Mouse (Mus musculus) left cerebral cortex, postnatal 25 days (tissue): ENCODE data around the gene Stkld1. TPM values are rescaled to one million over a fixed set of nuclear protein-coding genes. Genes with fewer than 3 reads are reported as not detected.

Source experiments
- DNase-seq, 2 experiments: peaks; one replicate each; pipeline ENCODE4 v3.0.0; 2022; ENCODE audit warnings: low spot score in 2 of 2, mixed read lengths in 1 of 2
- intact Hi-C: fragments of 180-260 bp; cut with DNase I; formaldehyde crosslinking; loops from one replicate; pipeline ENCODE4 v1.15.1; 2025
- total RNA-seq, 2 experiments: library from RNA; stranded (reverse); gene quantifications; 2 replicates each; pipeline ENCODE4 v1.2.3; 2021

Stkld1 gene
- total RNA-seq, 2 experiments from 2014 or later = 0.43 to 0.73 TPM

DNA sequence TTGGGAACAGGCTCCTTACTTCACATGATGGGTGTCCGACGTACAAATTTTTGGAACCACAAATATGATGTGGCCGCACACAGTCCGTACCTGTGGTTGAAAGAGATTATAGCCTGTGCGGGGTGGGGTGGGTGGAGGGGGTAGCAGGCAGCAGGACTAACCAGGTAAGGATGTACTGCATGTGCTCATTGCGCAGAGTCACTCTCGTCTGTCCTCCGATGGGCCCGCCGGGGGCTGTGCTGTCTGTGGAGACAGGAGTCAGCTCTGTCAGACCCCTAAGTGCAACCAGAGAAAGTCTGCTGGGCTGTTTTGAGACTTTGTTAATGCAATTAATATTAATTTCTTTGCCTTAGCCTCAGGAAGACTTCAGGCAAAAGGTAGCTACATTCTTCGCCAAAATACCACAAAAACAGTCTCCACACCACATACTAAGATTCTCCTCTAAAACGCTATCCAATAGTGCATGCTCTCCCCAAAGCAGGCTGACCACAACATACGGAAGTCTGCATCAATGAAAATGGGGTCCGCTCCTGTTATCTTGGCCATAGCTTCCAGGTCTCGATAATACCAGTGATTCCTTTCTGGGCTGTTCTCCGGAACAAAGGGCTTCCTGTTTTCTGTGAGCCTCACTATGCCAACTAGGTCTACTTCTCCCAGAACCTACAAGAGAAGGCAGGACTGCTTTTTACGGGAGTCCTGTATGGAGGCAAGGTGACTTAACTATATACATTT lies 20.3 kb upstream of the Stkld1 start:
- DNase-seq = no peak
- intact Hi-C loops = loop anchor here (5.0 to 10.0 kb wide), 3 partner anchors 99 to 469 kb away; partner anchors contain the start of genes Sec16a and Slc2a6

DNA sequence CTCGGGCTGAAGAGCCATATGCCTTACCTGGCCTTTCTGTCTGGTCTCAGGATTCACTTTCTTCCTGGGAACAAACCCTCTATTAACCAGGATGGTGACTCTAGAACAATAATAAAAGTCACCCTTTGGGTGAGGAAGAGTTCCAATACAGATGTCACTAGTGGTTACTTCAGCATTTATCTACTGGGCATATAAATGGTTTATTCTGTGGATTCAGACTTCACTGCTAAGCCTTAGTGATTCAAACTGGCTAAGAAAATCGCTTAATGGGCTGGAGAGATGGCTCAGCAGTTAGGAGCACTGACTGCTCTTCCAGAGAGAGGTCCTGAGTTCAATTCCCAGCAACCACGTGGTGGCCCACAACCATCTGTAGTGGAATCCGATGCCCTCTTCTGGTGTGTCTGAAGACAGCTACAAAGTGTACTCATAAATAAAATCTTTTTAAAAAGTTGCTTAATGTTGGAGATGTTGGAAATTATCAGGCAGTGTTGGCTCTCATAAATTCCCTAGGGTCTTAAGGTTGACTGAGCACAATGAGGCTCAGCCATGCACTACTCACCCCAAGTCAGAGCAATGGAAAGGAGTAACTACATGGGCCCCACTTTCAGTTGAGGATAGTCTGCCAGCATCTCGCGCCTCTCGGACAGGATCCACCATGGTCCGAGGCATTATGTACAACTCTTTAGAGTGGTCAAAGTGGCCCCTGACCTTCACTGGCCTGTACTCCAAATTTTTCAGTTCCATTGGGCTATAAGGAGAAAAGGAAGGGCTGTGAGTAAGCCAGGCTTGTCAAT lies 19.5 kb upstream of the Stkld1 start:
- intact Hi-C loops = loop anchor here (5.0 to 10.0 kb wide), 3 partner anchors 98 to 470 kb away; partner anchors contain the start of genes Sec16a and Slc2a6
- no peak for DNase-seq

DNA sequence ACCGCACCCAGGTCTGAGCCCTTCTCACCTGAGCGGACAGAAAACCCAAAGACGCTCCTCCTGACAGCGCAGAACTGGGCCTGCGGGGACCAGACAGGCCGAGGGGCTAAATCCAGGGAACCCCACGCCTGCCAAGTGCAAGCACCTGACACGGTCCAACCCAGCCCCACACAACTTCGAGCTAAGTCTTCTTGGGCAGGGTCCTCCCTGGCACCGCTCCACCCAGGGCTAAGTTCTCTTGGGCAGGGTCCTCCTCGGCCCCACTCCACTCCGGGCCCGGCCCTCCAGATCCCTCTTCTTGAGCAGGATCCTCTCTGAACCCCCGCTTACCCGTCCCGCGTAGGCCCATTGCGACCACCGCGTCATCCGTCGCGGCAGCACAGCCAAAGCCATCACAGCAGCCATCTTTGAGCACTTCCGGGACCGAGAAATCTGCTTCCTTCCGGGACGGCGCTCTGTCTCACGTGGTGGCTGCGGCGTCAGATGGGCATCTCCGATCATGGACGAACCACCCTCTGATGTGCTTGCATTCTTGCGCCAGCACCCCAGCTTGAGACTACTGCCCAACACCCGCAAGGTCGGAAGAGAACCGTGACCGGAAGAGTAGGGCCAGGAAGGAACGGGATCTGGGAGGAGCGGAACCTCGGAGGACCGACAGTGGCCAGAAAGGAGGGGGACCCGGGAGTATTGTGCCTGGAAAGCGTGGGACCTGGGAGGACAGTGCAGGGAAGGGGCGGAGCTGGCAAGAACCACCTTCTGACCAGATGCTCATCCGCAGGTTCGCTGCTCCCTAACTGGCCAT lies 17.7 kb upstream of the Stkld1 start, which contains the start of the genes Surf2 and Surf1:
Surf2 (plus strand) TSS at position 441 of the 802 bp plus-strand sequence.
Surf1 (minus strand) TSS at position 604 of the 802 bp plus-strand sequence.
- intact Hi-C loops = loop anchor here (10.0 kb wide), 1 partner anchor 471 kb away; the partner anchor contains the start of gene Sec16a

DNA sequence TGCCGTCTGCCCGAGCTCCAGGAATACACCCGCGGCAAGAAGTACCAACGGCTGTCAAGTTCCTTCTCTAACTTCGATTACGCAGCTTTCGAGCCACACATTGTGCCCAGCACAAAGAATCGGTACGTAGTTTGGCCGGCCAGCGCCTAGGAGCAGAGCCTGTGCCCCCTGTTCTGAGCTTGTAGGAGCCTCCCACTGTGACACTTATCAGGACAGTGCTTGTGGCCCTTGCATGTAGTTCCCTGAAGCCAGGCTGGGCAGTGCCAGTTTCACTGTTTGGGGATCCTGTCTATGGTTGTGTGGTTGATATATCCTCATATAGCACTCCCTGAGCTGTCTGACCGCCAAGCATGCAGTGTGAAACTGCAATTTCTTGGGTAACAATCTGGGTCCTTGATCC lies 17.1 kb upstream of the Stkld1 start:
- no peak for DNase-seq
- intact Hi-C loops = loop anchor here (10.0 kb wide), 1 partner anchor 472 kb away; the partner anchor contains the start of gene Sec16a

More for the DNA sequence above, 17.7 kb upstream of the Stkld1 start, which contains the start of the genes Surf2 and Surf1:
- peak; percentile 88 to 94 for DNase-seq

DNA sequence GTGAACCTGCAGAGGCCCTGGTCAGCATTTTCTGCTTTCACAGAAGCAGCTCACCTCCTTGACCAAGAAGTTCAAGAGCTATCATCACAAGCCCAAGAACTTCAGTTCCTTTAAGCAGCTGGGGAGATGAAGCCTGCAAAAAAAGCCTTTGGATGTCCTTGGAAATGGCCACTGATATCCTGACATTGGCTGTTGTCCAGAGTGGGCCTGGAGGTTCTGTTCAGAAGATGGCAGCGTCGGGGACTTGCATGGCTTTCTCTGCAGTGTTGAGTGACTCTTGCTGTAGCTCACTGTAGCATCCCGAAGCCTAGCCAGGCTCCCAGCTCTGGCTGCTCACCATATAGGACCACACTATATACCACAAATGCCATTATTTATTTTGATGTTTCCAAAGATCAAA lies 14.2 kb upstream of the Stkld1 start:
- intact Hi-C loops = loop anchor here (10.0 kb wide), 1 partner anchor 475 kb away; the partner anchor contains the start of gene Sec16a
- DNase-seq = no peak

DNA sequence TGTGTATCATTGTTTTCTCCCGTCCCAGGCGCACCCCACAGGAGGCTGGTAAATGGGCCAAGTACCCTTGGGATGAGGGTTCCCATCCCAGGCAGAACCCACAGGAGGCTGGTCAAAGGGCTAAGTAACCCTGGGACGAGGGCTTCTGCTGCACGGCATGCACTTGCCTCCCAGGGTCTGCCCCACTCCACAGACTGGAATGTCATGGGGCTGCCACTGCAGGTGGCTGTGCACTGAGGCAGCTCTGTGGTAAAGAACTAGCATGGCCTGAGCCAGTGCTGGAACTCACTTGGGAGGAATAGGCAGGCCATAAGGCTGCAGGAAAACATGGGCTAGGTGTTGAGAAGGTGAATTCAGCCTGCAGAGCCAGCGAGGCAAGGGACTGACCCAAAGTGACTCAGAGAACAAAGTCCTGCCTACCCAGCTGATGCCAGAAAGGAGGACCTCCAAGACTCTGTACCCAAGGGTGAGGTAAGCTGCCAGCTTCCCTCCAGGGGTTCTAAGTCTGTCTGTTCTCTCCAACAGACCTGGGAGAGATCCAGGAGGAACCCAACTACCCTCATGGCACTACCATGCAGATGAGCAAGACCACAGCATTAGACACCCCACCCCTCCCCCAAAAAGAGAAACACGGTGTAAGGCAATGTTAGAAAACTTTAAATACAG lies 13.5 kb upstream of the Stkld1 start:
- no peak for DNase-seq
- intact Hi-C loops = no loop called here

DNA sequence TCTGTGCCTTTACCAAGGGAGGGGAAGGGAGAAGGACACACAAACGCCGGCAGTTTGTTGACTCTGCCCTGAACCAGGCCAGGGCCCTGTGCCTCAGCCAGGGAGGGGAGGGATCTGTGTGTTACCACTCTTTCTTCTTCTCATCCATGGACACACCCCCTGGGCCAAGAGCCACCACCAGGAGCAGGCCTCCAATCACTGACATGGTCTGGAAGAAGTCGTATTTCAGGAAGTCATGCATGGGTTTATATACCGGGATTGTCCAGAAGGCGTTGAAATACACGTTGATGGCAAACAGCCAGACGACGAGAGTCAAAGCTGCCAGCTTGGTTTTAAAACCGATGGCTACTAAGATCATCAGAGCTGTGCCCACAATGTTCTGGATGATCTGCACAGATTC lies 12.1 kb upstream of the Stkld1 start:
- intact Hi-C loops = no loop called here
- DNase-seq = no peak

DNA sequence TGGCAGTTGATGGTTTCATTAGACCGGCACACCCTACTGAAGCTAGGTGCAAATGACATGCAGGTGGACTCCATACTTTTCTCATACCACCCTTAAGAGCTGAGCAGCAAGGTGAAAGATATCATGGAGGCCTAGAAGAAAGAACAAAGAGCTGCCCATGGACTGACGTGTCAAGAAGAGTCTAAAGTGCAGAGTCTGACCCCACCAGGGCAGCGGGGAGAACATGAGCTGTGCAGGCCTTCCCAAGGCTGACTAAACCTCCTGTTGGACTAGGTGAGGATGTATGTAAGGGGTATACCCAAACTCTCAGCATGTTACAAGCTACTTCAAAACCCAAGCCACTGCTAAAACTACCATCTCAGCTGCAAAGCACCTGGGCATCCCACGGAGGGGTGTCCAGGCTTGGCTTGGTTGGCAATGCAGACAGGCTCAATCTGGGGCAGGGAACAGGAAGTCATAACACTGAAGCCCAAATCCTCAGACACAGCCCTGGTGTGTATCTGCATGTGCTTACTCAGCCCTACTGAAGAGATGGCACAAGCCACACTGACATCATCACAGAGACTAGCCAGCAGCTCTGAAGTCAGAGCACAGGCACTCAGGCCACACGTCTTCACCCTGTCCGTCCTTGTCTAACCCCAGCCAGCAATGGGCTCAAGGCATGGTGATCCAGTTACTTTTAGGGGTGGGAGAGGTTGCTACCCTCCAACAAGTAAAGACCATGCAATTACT lies 5.9 kb upstream of the Stkld1 start:
- DNase-seq = no peak
- intact Hi-C loops = no loop called here

DNA sequence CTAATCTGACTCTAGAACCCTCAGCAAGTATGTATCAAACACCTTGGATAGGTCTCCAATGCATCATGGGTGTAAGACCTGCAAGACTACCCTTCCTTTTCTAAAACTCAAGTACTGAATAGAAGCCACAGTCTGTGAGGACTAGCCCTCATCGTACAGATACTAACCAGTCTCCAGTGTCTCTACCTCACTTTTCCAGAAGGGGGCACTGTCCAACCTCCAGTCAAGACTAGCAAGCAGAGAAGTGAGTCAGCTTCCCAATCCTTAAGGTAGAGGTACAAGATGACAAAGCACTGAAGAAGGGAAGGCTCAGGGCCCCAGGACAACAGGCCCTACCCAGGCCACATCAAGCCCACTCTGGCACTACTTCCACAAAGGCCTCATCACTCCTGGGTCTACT lies 3.5 kb upstream of the Stkld1 start:
- DNase-seq = peak; percentile 59 to 85
- intact Hi-C loops = loop anchor here (2.0 to 5.0 kb wide), 3 partner anchors 82 to 306 kb away; no protein-coding TSS in a partner anchor

DNA sequence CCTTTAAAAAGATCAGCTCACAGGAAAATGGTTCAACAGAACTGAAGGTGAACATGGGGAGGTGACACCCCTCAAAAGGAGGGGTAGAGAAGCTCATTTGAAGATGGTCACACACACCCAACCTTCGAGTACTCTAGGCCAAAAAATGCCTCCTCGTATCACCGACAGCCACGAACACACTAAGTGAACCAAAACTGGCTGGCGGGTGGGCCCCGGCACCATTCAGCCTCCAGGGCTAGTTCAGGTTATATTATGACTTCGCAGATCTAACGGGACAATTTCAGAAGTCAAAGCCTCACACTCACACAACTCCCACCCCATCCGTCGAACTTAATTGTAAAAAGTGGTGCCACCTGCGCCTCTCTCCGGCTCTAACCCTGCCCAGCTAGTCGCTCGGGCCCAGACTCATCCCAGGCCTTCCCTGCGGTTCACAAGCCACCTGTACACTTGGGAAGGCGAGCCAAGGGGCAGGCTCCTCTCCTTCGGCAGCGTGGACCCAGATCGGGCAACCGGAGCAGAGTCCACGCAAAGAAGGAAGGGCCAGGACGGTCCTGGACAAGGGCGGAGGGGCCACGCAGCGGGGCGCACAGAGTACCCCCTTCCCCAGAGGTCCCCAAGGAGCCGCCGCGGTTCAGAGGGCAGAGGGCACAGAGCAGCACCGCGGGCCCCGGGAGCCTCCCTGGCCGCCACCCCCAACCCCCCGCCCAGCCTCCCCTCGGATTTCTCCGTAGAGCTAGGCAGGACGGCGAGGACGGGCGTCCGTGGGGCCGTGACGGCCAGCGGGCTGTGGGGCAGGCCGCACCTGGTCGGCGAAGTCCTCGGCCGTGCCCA lies 1.2 kb upstream of the Stkld1 start:
- intact Hi-C loops = loop anchor here (1.0 to 5.0 kb wide), 2 partner anchors 32 to 80 kb away; partner anchors contain the start of gene Rexo4
- DNase-seq = no peak

DNA sequence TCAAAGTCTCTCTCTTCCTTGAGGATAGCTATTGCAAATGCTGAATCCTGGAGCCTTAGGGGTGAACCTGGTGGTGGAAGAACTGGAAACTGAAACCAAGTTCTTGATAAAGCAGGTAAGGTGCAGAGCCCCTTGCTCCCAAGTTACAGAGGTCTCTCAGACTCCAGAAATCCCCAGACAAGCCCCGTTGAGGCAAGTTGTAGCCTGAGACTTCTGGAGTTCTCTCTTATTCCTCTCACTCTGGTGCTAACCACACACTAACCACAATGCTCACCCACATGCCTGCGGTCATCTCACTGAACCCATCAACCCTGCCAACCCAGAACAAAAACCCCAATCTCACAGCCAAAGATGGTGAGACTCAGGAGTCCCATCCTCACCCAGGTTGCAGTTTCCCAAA lies 1.4 kb downstream of the Stkld1 start:
- no peak for DNase-seq
- intact Hi-C loops = no loop called here

DNA sequence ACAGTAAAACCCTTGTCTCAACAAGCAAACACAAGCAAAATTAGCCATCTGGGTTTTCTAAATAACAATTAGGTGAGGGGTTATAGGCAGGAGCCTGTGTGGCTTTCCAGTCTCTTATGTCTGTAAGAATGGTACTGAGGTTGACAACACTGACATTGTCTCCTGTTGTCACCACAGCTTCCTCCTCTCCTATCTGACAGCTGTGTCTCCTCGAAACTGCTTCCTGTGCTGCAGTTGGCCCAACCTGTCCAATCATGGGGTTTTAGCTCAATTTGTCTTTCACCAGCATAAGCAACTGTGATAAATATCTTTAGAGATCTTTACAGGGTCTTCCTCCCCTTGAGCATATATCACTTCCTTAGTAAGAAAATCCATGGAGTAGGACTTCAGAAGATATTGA lies 2.6 kb downstream of the Stkld1 start:
- DNase-seq = no peak
- intact Hi-C loops = no loop called here

DNA sequence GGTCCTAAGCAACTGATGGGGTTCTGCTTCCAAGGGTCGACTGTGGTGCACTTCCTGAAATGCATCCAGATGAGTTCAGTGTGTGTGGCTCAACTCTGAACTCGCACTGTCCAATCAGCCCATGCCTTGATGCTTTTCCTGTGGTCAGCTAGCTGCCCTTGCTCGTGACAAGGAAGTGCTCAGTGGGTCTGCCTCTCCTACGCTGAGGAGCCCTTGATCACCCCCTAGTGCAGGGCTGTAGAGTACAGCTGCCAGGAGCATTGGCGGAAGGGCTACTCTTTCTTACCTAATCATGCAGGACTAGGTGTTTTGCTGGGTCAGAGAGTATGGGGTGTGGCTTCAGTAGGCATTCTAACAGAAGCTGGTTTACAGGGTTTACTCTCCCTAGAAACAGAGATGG lies 7.7 kb downstream of the Stkld1 start:
- DNase-seq = no peak
- intact Hi-C loops = no loop called here

DNA sequence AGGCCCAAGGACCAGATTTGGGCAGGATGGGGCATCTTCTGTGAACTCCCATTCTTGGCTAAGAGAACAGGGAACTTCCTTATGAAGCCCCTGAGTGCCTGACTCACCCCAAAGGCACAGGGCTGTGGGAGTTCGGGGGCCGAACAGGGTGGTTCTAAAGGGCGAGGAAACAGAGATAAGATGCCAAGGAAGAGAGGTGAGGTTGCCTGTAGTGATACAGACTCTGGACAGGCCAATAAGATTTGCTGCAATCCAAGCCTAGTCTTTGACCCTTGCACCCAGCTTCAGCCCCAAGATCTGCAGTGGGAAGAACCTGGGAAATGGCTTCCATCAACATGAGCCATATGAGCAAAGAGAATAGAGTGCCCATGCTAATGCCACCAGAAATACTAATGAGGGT lies 9.4 kb downstream of the Stkld1 start:
- intact Hi-C loops = no loop called here

DNA sequence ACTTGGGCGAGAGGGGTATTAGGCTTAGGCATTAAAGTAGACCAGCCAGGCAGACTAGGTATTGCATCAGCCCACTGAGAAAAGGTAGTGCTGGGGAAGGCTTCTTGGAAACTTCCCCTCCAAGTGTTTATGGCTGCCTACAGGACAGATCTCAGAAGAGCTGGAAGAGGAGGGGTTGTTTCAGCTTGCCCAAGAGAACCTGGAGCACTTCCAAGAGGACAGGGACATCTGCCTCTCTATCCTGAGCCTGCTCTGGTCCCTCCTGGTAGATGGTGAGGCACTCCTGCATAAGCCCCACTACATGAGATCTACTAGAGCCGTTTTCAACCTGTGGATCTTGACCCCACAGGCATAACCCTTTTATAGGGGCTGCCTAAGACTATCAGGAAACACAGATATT lies 16.6 kb downstream of the Stkld1 start:
- no peak for DNase-seq
- intact Hi-C loops = no loop called here

More for the DNA sequence above, 9.4 kb downstream of the Stkld1 start:
- DNase-seq = no peak

DNA sequence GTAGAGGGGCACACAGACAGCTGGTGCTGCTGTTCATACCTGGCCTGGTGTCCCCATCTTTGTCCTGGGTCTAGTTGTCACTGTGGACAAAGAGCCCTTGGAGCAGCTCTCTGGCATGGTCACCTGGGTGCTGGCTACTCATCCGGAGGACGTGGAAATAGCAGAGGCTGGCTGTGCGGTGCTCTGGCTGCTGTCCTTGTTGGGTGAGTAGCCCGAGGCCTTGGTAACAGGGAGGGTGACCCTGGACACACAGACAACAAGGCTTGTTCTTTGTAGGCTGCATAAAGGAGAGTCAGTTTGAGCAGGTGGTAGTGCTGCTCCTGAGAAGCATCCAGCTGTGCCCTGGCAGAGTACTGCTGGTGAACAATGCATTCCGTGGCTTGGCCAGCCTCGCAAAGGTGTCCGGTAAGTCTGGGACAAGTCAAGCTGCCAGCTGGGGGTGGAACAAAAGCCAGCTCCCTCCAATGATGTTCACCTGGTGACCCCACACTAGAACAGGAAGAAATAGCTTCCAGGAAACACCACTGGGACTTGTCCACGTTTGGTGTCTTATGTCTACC lies 17.6 kb downstream of the Stkld1 start:
- intact Hi-C loops = no loop called here
- DNase-seq = no peak

DNA sequence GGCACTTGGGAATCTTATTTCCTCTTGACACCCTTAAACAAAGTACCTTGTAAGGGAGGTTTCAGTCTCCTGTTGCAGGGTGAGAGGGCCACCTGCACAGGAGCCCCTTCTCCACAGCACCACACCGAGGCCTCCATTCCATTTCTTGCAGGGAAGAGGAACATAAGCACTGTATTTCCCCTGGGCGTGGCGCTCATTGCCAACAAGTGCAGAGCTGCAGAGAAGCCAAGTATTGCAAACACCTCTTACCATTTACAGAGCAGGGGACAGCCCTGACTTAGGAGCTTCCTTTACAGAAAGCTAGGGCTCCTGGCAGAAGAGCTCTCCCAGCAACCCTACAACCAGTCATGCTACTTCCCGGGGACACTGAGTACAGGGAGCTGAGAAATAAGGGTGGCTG lies 18.3 kb downstream of the Stkld1 start:
- intact Hi-C loops = no loop called here
- no peak for DNase-seq
